Comparison of ENCODE assay signal across 11 mouse cellular contexts in the genomic region with DNA sequence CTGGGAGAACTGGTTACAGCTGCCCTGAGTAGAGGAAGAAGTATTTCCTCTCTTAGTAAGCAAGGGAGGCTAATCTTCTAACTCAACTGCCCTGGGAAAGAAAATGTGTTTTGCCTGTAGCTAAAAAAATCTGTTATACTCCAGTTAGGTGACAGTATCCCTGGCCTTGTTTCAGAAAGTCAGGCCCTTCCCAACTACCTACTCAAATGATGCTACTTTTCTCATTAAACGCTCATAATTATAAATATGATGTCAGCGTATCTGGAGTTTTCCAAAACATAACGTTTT. TPM values are rescaled to one million over a fixed set of nuclear protein-coding genes. Genes with fewer than 3 reads are reported as not detected.
DNase-seq lines count a peak whose midpoint lies in the region; ATAC-seq and TF ChIP-seq lines count a peak whose summit lies in the region.
"Had no signal": no experiment of that assay in that cellular context is flagged by ENCODE, and none has a peak within 500 bp of the region (broad histone marks: within the 10 kb centered on the region; RNA-seq: fewer than 3 reads in every experiment).

A gene (minus strand): TSS at position 273 of the 288 bp plus-strand sequence.

- H3K4me1 ChIP-seq in heart, postnatal 0 days (ENCODE audit: control insufficient read depth, insufficient read depth) = peaks cover 3% of the 10 kb centered on the region; the same call in 1 of the 2 replicates
- H3K4me1 ChIP-seq in embryonic facial prominence, embryonic 11.5 days (ENCODE audit: control insufficient read depth, insufficient read depth, low read length) = no peaks in the 10 kb centered on the region
- peaks cover 11% of the 10 kb centered on the region for H3K4me1 ChIP-seq in hindbrain, embryonic 12.5 days
- peaks cover 16% of the 10 kb centered on the region for H3K4me1 ChIP-seq in midbrain, embryonic 16.5 days (ENCODE audit: control insufficient read depth, insufficient read depth, low read length)

- H3K9me3 ChIP-seq in heart, postnatal 0 days (replicated peaks; ENCODE audit: control insufficient read depth, low read length) = no peaks in the 10 kb centered on the region
- H3K9me3 ChIP-seq in embryonic facial prominence, embryonic 11.5 days (replicated peaks; ENCODE audit: control insufficient read depth, low read length) = no peaks in the 10 kb centered on the region
- H3K9me3 ChIP-seq in hindbrain, embryonic 12.5 days (replicated peaks) = no peaks in the 10 kb centered on the region; the same call in 1 of the 2 replicates
- H3K9me3 ChIP-seq in midbrain, embryonic 16.5 days (replicated peaks; ENCODE audit: control insufficient read depth, low read length, poor library complexity, severe bottlenecking) = no peaks in the 10 kb centered on the region

- TF ChIP-seq EP300 in heart, postnatal 0 days (IDR thresholded peaks at IDR 0.05; ENCODE audit: low read depth) = no peak

- no peaks in the 10 kb centered on the region for H3K36me3 ChIP-seq in heart, postnatal 0 days (replicated peaks; ENCODE audit: control insufficient read depth, insufficient read depth, low read length)
- H3K36me3 ChIP-seq in embryonic facial prominence, embryonic 11.5 days (replicated peaks; ENCODE audit: control insufficient read depth, insufficient read depth, low read depth, low read length) = no peaks in the 10 kb centered on the region
- H3K36me3 ChIP-seq in hindbrain, embryonic 12.5 days = no peaks in the 10 kb centered on the region
- no peaks in the 10 kb centered on the region for H3K36me3 ChIP-seq in midbrain, embryonic 16.5 days (ENCODE audit: control insufficient read depth, insufficient read depth, low read length)

- intact Hi-C loops in left cerebral cortex, postnatal 4 days (cut with DNase I) = no loop called here

- no peak for DNase-seq in heart, postnatal 0 days (ENCODE audit: low spot score)
- no peak for DNase-seq in heart, adult 18-20 months
- no peak for DNase-seq in embryonic facial prominence, embryonic 11.5 days (ENCODE audit: low spot score)
- DNase-seq in urinary bladder, postnatal 10 days (ENCODE audit: low spot score) = no peak
- DNase-seq in left cerebral cortex, postnatal 4 days = no peak
- no peak for DNase-seq in lung, postnatal 14 days
- DNase-seq: adrenal gland, adult 2 months; cerebellum, postnatal 36 days had no signal

- H3K27ac ChIP-seq in heart, postnatal 0 days (ENCODE audit: low read depth) = no peak within 1 kb of the TSS
- H3K27ac ChIP-seq in embryonic facial prominence, embryonic 11.5 days (replicated peaks; ENCODE audit: low read depth, low read length) = no peak within 1 kb of the TSS
- peak within 1 kb of the TSS; percentile 73; the same call in 1 of the 2 replicates for H3K27ac ChIP-seq in hindbrain, embryonic 12.5 days
- peak within 1 kb of the TSS; percentile 63 for H3K27ac ChIP-seq in midbrain, embryonic 16.5 days (ENCODE audit: low read length)

- H3K9ac ChIP-seq in heart, postnatal 0 days (replicated peaks; ENCODE audit: low read depth, low read length) = no peak within 1 kb of the TSS
- no peak within 1 kb of the TSS for H3K9ac ChIP-seq in embryonic facial prominence, embryonic 11.5 days (replicated peaks; ENCODE audit: low read length)
- peak within 1 kb of the TSS; percentile 35; the same call in 1 of the 2 replicates for H3K9ac ChIP-seq in hindbrain, embryonic 12.5 days
- peak within 1 kb of the TSS; percentile 32 for H3K9ac ChIP-seq in midbrain, embryonic 16.5 days (ENCODE audit: low read depth, low read length)

- 46% methylated on average over 3 of the region's 3 CpGs for WGBS in heart, postnatal 0 days
- WGBS in embryonic facial prominence, embryonic 11.5 days = 26% methylated on average over 3 of the region's 3 CpGs
- WGBS in hindbrain, embryonic 12.5 days = 39% methylated on average over 3 of the region's 3 CpGs
- WGBS in midbrain, embryonic 16.5 days = 36% methylated on average over 3 of the region's 3 CpGs

- no peak for ATAC-seq in heart, postnatal 0 days (ENCODE audit: insufficient read depth, low read depth)
- ATAC-seq in embryonic facial prominence, embryonic 11.5 days (replicated peaks; ENCODE audit: insufficient number of reproducible peaks, low FRiP score, low TSS enrichment, low read depth) = no peak
- no peak; the same call in 1 of the 2 replicates for ATAC-seq in hindbrain, embryonic 12.5 days (ENCODE audit: low FRiP score)
- no peak for ATAC-seq in midbrain, embryonic 16.5 days
- ATAC-seq: inflammation-experienced regulatory T-cells, adult 6 months had no signal

- H3K4me2 ChIP-seq in heart, postnatal 0 days (ENCODE audit: low read depth, low read length) = peak within 1 kb of the TSS; percentile 36; the same call in 1 of the 2 replicates
- H3K4me2 ChIP-seq in embryonic facial prominence, embryonic 11.5 days (ENCODE audit: low read depth, low read length) = peak within 1 kb of the TSS; percentile 17
- H3K4me2 ChIP-seq in hindbrain, embryonic 12.5 days (replicated peaks) = peak within 1 kb of the TSS; percentile 43
- H3K4me2 ChIP-seq in midbrain, embryonic 16.5 days (ENCODE audit: low read length) = peak within 1 kb of the TSS; percentile 45

- H3K4me3 ChIP-seq in heart, postnatal 0 days (ENCODE audit: low read depth, low read length) = no peak within 1 kb of the TSS; the same call in 1 of the 2 replicates
- no peak within 1 kb of the TSS for H3K4me3 ChIP-seq in embryonic facial prominence, embryonic 11.5 days (ENCODE audit: low read depth, low read length)
- H3K4me3 ChIP-seq in hindbrain, embryonic 12.5 days = 0 out of 2 replicates have a peak within 1 kb of the TSS, but pooled peaks have one; percentile 1
- peak within 1 kb of the TSS; percentile 25 for H3K4me3 ChIP-seq in midbrain, embryonic 16.5 days (ENCODE audit: low read depth, low read length)

- no peaks in the 10 kb centered on the region for H3K27me3 ChIP-seq in heart, postnatal 0 days (ENCODE audit: control insufficient read depth, insufficient read depth, low read length)
- H3K27me3 ChIP-seq in embryonic facial prominence, embryonic 11.5 days (ENCODE audit: control insufficient read depth, insufficient read depth, low read length) = no peaks in the 10 kb centered on the region
- H3K27me3 ChIP-seq in hindbrain, embryonic 12.5 days = no peaks in the 10 kb centered on the region
- H3K27me3 ChIP-seq in midbrain, embryonic 16.5 days (ENCODE audit: control insufficient read depth, insufficient read depth, low read depth, low read length) = no peaks in the 10 kb centered on the region

- TF ChIP-seq CTCF in heart, postnatal 0 days (IDR thresholded peaks at IDR 0.05; ENCODE audit: low read depth) = no peak

RNA-seq across cellular contexts. Expression of the gene that starts here (rescaled TPM):
- not detected in 2 replicates for total RNA-seq in heart, postnatal 0 days (2014; rRNA removed; ENCODE audit: low replicate concordance)
- polyA plus RNA-seq in heart, postnatal 0 days (2015; fragmentation: Nextera tagmentation; extraction: Ambion mirVana) = 0.10 TPM in 1 of 2 replicates, not detected in the other
- under 1 TPM; 0.17 to 0.51 TPM for total RNA-seq in heart, adult 18-20 months (2021)
- polyA plus RNA-seq in embryonic facial prominence, embryonic 11.5 days (2014; fragmentation: Nextera tagmentation; extraction: Ambion mirVana) = 0.11 and 0.17 TPM in 2 replicates
- polyA plus RNA-seq in hindbrain, embryonic 12.5 days (2016; fragmentation: Nextera tagmentation; extraction: Ambion mirVana) = 0.20 and 0.21 TPM in 2 replicates
- polyA plus RNA-seq in midbrain, embryonic 16.5 days (2015; fragmentation: Nextera tagmentation; extraction: Ambion mirVana) = 0.88 and 1.1 TPM in 2 replicates
- under 1 TPM; 0.50 TPM for total RNA-seq in left cerebral cortex, postnatal 4 days (2021)
- polyA plus RNA-seq: inflammation-experienced regulatory T-cells, adult 6 months had no signal

Comparison
In these comparisons a context has a peak if more than half of its experiments do, and no peak if none do; other contexts are left out.
1. H3K27ac ChIP-seq: peak in hindbrain, embryonic 12.5 days (single experiment) and midbrain, embryonic 16.5 days (single experiment); none in heart, postnatal 0 days (single experiment) and embryonic facial prominence, embryonic 11.5 days (single experiment).
2. H3K4me3 ChIP-seq: peak in hindbrain, embryonic 12.5 days (single experiment) and midbrain, embryonic 16.5 days (single experiment); none in heart, postnatal 0 days (single experiment) and embryonic facial prominence, embryonic 11.5 days (single experiment).
3. H3K9ac ChIP-seq: peak in hindbrain, embryonic 12.5 days (single experiment) and midbrain, embryonic 16.5 days (single experiment); none in heart, postnatal 0 days (single experiment) and embryonic facial prominence, embryonic 11.5 days (single experiment).
4. Peak in every context shown above with its lines, with median percentiles within 50 percentile points of each other: H3K4me2 ChIP-seq.